Mouse (Mus musculus): ENCODE results near the gene Nsun4. TPM values are rescaled to one million over a fixed set of nuclear protein-coding genes. Genes with fewer than 3 reads are reported as not detected.

Nsun4 gene
- 11.9 and 12.1 TPM in 2 replicates for polyA plus RNA-seq (2015; fragmentation: Nextera tagmentation; extraction: Ambion mirVana)

DNA sequence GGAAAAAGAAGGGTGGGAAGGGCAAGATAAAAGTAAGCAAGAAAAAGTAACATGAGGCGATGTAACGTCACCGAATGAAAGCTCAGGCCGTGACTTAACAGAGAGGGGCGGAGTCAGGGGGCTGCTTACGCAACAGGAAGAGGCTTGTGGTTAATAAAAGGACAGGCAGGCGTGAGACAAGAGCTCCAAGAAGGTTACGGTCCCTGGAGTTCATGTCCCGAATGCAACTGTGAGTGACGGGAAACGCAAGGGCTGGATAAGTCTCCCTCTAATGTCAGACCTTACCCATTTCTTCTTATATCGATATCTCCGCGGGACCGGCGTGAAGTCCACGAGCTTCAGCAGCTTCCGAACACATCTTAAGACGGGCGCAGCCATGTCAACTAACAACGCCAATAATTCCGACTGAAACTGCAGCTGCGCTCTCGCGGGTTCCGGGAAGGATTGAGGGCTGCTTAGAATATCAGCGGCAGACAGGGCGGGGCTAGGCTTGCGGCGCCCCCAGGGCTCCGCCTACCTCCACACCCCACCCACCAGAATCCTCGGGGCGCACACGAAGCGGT is at the start of gene Nsun4:
Gene Nsun4, minus strand, starts transcription at position 478 of the 563 bp plus-strand sequence.
- Histone ChIP-seq H3K4me1 (ENCODE audit: control insufficient read depth, insufficient read depth, low read depth, low read length) (peaks cover 12% of the 10 kb centered on the region; the same call in 1 of the 2 replicates), H3K9me3 (ENCODE audit: control insufficient read depth, low read length) (no peaks in the 10 kb centered on the region), H3K27me3 (replicated peaks; ENCODE audit: control insufficient read depth, insufficient read depth, low read length) (no peaks in the 10 kb centered on the region), H3K4me2 (ENCODE audit: low read length) (peak within 1 kb of the TSS; percentile 65), H3K4me3 (ENCODE audit: low read length) (peak within 1 kb of the TSS; percentile 63), H3K9ac (ENCODE audit: low read depth, low read length) (peak within 1 kb of the TSS; percentile 72), H3K27ac (ENCODE audit: low read depth, low read length) (peak within 1 kb of the TSS; percentile 86), H3K36me3 (ENCODE audit: control insufficient read depth, insufficient read depth, low read length) (no peaks in the 10 kb centered on the region)
- under 1% methylated on average over 35 of the region's 35 CpGs for WGBS
- ATAC-seq, result peak; percentile 96

DNA sequence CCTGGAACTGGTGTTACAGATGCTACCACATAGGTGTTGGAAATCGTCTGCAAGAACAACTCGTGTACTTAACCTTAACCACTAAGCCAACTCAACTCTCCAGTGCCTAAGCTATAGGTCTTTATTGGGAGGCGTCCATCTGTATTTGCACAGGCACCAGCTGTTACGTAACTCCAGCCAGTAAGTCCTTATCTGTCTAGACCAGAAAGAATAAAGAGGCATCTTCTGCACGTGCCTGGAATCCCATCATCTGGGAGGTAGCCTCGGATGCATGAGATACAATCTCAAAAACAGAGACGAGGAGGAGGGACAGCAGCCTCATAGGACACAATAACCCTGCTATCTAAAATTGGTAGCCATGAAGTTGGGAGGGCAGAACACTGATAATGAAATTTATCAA is 47.3 kb upstream of the Nsun4 start:
- Histone ChIP-seq H3K4me1 (ENCODE audit: control insufficient read depth, insufficient read depth, low read depth, low read length) (no peaks in the 10 kb centered on the region), H3K4me2 (ENCODE audit: low read length) (no peak overlapping the region), H3K27me3 (replicated peaks; ENCODE audit: control insufficient read depth, insufficient read depth, low read length) (no peaks in the 10 kb centered on the region), H3K4me3 (ENCODE audit: low read length) (no peak overlapping the region), H3K27ac (ENCODE audit: low read depth, low read length) (no peak overlapping the region), H3K9me3 (ENCODE audit: control insufficient read depth, low read length) (no peaks in the 10 kb centered on the region), H3K36me3 (ENCODE audit: control insufficient read depth, insufficient read depth, low read length) (peaks cover 35% of the 10 kb centered on the region), H3K9ac (ENCODE audit: low read depth, low read length) (no peak overlapping the region)
- ATAC-seq, result no peak
- 86% methylated on average over 7 of the region's 7 CpGs for WGBS

DNA sequence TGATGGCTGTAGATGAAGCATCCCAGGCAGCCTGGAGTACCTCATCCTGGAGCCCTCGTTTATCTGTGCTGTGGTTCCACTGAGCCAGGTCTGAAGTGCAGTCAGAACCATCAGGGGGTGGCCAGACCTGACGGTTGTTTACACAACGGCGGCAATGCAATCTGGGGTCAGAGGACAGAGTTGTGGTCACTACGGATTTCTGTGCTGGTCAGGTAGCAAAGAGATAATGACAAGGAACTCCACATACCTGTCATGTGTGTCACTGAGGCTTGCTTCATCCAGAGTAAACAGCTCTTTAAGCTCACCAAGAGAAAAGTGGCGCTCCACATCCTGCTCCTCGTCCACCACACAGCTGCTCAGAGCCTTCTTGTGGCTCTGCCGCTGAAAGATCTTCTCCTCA is 43.5 kb upstream of the Nsun4 start:
- no peak for ATAC-seq
- H3K4me2 ChIP-seq (ENCODE audit: low read length), result no peak overlapping the region
- H3K9ac ChIP-seq (ENCODE audit: low read depth, low read length), result no peak overlapping the region
- no peaks in the 10 kb centered on the region for H3K4me1 ChIP-seq (ENCODE audit: control insufficient read depth, insufficient read depth, low read depth, low read length)
- no peak overlapping the region for H3K27ac ChIP-seq (ENCODE audit: low read depth, low read length)
- no peaks in the 10 kb centered on the region for H3K27me3 ChIP-seq (replicated peaks; ENCODE audit: control insufficient read depth, insufficient read depth, low read length)
- H3K36me3 ChIP-seq (ENCODE audit: control insufficient read depth, insufficient read depth, low read length), result peaks cover 60% of the 10 kb centered on the region
- H3K4me3 ChIP-seq (ENCODE audit: low read length), result no peak overlapping the region
- no peaks in the 10 kb centered on the region for H3K9me3 ChIP-seq (ENCODE audit: control insufficient read depth, low read length)
- WGBS, result 86% methylated on average over 8 of the region's 8 CpGs

DNA sequence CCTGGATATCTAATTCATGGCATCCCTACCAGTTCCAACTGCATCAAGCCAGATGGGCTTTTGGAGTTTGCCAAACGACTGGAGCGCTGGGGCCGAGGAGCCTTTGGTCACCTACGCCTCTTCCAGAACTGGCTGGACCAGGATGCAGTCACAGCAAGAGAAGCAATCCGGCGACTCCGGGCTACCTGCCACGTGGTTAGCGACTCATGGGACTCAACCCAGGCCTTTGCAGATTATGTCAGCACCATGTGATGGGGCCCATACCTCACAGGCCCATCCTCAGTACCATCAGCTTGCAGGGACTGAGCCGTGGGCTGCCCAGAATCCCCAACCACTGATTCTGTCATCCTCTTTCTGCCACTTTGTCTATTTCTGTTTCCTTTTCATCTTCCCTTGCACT is 42.6 kb upstream of the Nsun4 start:
- no peaks in the 10 kb centered on the region for H3K27me3 ChIP-seq (replicated peaks; ENCODE audit: control insufficient read depth, insufficient read depth, low read length)
- H3K9me3 ChIP-seq (ENCODE audit: control insufficient read depth, low read length), result no peaks in the 10 kb centered on the region
- H3K36me3 ChIP-seq (ENCODE audit: control insufficient read depth, insufficient read depth, low read length), result peaks cover 68% of the 10 kb centered on the region
- WGBS, result 90% methylated on average over 10 of the region's 10 CpGs
- no peak overlapping the region for H3K4me2 ChIP-seq (ENCODE audit: low read length)
- H3K4me1 ChIP-seq (ENCODE audit: control insufficient read depth, insufficient read depth, low read depth, low read length), result no peaks in the 10 kb centered on the region
- no peak overlapping the region for H3K9ac ChIP-seq (ENCODE audit: low read depth, low read length)
- ATAC-seq, result no peak
- no peak overlapping the region for H3K27ac ChIP-seq (ENCODE audit: low read depth, low read length)
- no peak overlapping the region for H3K4me3 ChIP-seq (ENCODE audit: low read length)

DNA sequence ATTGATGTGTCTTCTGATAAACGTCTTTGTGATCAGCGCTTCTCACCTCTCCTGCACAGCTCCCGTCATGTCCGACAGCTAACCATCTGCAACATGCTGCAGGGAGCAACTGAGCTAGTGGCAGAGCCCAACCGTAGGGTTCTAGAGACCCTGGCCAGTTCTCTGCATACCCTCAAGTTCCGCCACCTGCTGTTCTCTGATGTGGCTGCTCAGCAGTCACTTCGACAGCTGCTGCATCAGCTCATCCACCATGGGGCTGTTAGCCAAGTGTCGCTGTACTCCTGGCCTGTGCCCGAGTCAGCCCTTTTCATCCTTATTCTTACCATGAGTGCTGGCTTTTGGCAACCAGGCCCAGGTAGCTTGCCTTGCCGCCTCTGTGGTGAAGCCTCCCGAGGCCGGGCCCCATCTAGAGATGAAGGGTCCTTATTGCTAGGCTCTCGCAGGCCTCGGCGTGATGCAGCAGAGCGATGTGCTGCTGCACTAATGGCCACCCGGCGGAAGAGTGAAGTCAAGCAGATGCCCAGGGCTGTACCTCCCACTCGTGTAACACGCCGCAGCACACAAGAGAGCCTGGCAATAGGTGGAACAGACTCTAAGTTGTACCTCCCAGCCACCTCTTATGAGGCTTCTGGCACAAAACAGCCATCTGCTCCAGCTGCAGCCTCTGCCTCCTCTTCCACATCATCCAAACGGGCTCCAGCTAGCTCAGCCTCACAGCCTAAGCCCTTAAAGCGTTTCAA is 35.0 kb upstream of the Nsun4 start:
- Histone ChIP-seq H3K4me2 (ENCODE audit: low read length) (no peak overlapping the region), H3K4me1 (ENCODE audit: control insufficient read depth, insufficient read depth, low read depth, low read length) (no peaks in the 10 kb centered on the region), H3K36me3 (ENCODE audit: control insufficient read depth, insufficient read depth, low read length) (peaks cover 57% of the 10 kb centered on the region), H3K9me3 (ENCODE audit: control insufficient read depth, low read length) (no peaks in the 10 kb centered on the region), H3K9ac (ENCODE audit: low read depth, low read length) (no peak overlapping the region), H3K27me3 (replicated peaks; ENCODE audit: control insufficient read depth, insufficient read depth, low read length) (no peaks in the 10 kb centered on the region), H3K27ac (ENCODE audit: low read depth, low read length) (no peak overlapping the region), H3K4me3 (ENCODE audit: low read length) (no peak overlapping the region)
- 84% methylated on average over 23 of the region's 23 CpGs for WGBS
- ATAC-seq, result no peak

DNA sequence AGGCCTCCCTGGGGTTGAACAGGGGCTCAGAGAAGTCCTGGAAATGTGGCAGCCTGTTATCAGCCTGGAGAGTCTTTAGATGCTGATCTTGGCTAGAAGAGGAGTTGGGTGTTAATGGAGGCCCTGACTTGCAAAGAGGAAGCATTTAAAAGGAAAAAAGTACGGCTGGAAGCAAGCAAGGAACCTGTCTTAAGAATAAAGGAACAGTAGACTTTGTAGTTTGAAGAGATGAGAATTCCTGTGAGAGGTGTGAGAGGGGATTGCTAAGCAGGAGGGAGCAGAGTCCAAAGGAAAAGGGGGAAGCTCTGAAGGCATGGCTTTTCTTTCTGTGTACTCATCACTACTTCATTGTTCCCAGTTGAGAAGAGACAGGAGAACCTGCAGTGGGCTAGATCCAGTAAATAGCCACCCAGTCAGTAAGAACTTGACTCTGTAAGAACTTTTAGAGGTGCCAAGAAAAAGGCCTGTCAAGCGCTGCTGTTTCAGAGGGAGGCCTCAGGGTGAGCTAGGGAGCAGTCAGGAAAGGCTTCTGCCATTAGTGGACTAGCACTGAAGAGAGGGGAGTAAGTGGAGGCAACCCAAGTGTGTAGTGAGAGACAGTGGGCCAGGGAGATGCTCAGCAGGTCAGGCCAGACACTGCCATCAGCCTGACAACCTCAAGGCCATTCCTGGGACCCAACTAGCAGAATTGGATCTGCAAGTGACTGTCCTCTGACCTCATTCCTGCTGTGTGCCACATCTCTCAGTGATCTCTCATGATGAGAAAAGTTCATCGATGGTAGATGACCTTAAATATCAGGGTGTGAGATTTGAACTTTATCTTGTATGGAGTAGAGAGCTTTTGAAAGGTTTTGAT is 23.8 kb upstream of the Nsun4 start:
- peak overlapping the region; percentile 93 for H3K4me2 ChIP-seq (ENCODE audit: low read length)
- no peak for ATAC-seq
- H3K27me3 ChIP-seq (replicated peaks; ENCODE audit: control insufficient read depth, insufficient read depth, low read length), result no peaks in the 10 kb centered on the region
- peaks cover 29% of the 10 kb centered on the region for H3K4me1 ChIP-seq (ENCODE audit: control insufficient read depth, insufficient read depth, low read depth, low read length)
- H3K27ac ChIP-seq (ENCODE audit: low read depth, low read length), result peak overlapping the region; percentile 93
- H3K36me3 ChIP-seq (ENCODE audit: control insufficient read depth, insufficient read depth, low read length), result peaks cover 11% of the 10 kb centered on the region
- no peaks in the 10 kb centered on the region for H3K9me3 ChIP-seq (ENCODE audit: control insufficient read depth, low read length)
- H3K4me3 ChIP-seq (ENCODE audit: low read length), result peak overlapping the region; percentile 95
- 70% methylated on average over 3 of the region's 3 CpGs for WGBS
- H3K9ac ChIP-seq (ENCODE audit: low read depth, low read length), result peak overlapping the region; percentile 98

DNA sequence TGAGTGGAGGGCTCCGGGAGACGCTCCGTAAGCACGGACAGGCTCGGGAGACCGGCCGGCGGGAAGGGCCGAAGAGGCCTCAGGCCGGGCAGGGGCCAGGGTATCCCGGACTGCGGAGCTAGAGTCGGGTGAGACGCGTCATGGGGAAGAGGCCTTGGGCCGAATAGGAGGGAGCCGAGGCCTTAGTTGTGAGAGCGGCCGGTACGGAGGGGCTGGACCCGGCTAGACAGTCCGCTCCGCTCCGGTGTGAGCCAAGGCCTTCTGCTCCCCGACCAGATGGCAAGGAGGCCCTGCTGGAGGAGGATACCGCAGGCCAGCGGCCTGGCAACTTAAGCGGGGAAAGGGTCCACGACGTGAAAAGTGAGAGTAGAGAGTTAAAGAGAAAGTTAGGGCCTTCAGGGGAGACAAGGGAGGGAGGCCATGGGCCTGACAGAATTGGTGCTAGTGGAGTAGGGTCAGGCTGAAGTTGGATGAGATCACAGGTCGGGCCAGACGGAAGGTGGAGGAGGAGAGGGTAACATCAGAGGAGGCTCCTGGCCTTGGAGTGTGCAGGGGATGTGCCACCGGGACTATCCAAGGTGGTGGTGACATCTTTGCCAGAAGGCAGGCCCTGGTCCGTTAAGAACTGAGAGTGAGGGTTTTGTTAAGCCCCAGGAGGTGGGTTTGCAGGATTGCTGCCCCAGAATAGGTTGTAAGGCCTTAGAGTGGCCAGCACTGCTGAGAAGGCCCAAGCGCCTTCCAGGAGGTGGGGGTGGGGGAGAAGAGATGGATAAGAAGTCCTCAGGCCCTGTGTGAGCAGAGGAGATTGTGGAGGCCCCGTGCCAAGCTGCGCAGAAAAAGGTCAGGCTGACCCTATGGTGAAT is 22.9 kb upstream of the Nsun4 start:
- no peaks in the 10 kb centered on the region for H3K9me3 ChIP-seq (ENCODE audit: control insufficient read depth, low read length)
- H3K27ac ChIP-seq (ENCODE audit: low read depth, low read length), result peak overlapping the region; percentile 93
- H3K4me2 ChIP-seq (ENCODE audit: low read length), result peak overlapping the region; percentile 93
- peaks cover 9% of the 10 kb centered on the region for H3K36me3 ChIP-seq (ENCODE audit: control insufficient read depth, insufficient read depth, low read length)
- H3K4me1 ChIP-seq (ENCODE audit: control insufficient read depth, insufficient read depth, low read depth, low read length), result peaks cover 32% of the 10 kb centered on the region
- peak; percentile 4; the same call in 1 of the 2 replicates for ATAC-seq
- H3K27me3 ChIP-seq (replicated peaks; ENCODE audit: control insufficient read depth, insufficient read depth, low read length), result no peaks in the 10 kb centered on the region
- peak overlapping the region; percentile 98 for H3K9ac ChIP-seq (ENCODE audit: low read depth, low read length)
- peak overlapping the region; percentile 95 for H3K4me3 ChIP-seq (ENCODE audit: low read length)
- WGBS, result 2% methylated on average over 37 of the region's 37 CpGs

DNA sequence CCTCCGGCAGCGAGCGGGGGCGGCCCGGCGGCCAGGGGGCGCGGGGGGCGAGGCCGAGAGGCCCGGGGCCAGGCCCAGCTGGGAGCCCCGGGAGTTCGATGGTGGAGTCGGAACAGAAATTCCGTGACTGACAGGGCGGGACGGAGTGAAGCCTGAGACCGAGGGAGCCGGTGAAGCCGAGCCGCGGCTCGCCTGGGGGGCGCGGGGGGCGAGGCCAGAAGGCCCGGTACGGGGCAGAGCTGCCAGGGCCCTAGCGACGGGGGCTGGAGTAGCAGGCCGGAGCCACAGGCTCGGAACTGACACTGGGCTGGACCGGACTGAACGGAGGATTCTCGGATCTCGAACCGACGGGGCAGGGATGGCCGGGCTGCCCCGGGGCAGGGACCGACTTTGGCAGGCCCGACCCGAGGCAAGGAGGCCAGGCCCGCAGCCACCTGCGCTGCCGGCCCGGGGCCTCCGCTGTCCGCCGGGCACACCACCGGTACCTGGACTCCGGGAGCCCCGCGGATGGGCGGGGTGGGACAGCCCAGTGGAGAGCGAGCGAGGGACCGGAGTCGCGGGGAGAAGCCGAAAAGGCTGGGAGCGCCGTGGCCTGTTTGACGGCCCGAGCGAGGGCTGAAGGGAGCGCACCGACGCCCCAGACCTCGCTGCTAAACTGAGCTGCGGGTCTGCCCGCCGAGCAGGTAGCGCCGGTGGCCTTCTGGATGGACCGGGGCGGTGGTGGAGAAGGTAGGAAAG is 22.1 kb upstream of the Nsun4 start:
- Histone ChIP-seq H3K9me3 (ENCODE audit: control insufficient read depth, low read length) (no peaks in the 10 kb centered on the region), H3K4me2 (ENCODE audit: low read length) (peak overlapping the region; percentile 93), H3K36me3 (ENCODE audit: control insufficient read depth, insufficient read depth, low read length) (peaks cover 3% of the 10 kb centered on the region; the same call in 1 of the 2 replicates), H3K4me3 (ENCODE audit: low read length) (peak overlapping the region; percentile 95), H3K27ac (ENCODE audit: low read depth, low read length) (peak overlapping the region; percentile 93), H3K27me3 (replicated peaks; ENCODE audit: control insufficient read depth, insufficient read depth, low read length) (no peaks in the 10 kb centered on the region), H3K9ac (ENCODE audit: low read depth, low read length) (peak overlapping the region; percentile 98), H3K4me1 (ENCODE audit: control insufficient read depth, insufficient read depth, low read depth, low read length) (peaks cover 32% of the 10 kb centered on the region)
- peak; percentile 69 for ATAC-seq
- under 1% methylated on average over 70 of the region's 77 CpGs for WGBS

Data from hindbrain, embryonic 16.5 days (tissue).